Mouse (Mus musculus): ENCODE data around the gene Smim15. TPM values are rescaled to one million over a fixed set of nuclear protein-coding genes. Genes with fewer than 3 reads are reported as not detected.
A peak's percentile ranks its signal among the peaks of the same experiment; 100 is the strongest.

The Smim15 gene
- 16.6 and 33.5 TPM in 2 replicates for polyA plus RNA-seq (2011; ENCODE audit: insufficient read depth, insufficient read length, low replicate concordance, missing spikeins)

GRCm38 (mm10) chr13:108044222-108044941, at the start of gene Smim15:
TSS of gene Smim15 (plus strand) at chr13:108044446.
- Histone ChIP-seq H3K4me3 (replicated peaks; ENCODE audit: control insufficient read depth, low read depth, low read length) (peak within 1 kb of the TSS; percentile 92), H3K4me1 (ENCODE audit: control insufficient read depth, insufficient read depth, low read length) (no peaks in the 10 kb centered on the region; the same call in 1 of the 2 replicates), H3K27ac (ENCODE audit: control insufficient read depth, insufficient read depth, low read depth, low read length, poor library complexity) (peak within 1 kb of the TSS; percentile 73)
- WGBS = under 1% methylated on average over 71 of the region's 71 CpGs
- TF ChIP-seq CTCF (IDR thresholded peaks at IDR 0.05; ENCODE audit: control insufficient read depth, insufficient read depth, low read length) (no peak), POLR2A (IDR thresholded peaks at IDR 0.05; ENCODE audit: borderline replicate concordance, control insufficient read depth, low read depth, low read length) (peak; percentile 56; the same call in 1 of the 2 replicates)

DNA sequence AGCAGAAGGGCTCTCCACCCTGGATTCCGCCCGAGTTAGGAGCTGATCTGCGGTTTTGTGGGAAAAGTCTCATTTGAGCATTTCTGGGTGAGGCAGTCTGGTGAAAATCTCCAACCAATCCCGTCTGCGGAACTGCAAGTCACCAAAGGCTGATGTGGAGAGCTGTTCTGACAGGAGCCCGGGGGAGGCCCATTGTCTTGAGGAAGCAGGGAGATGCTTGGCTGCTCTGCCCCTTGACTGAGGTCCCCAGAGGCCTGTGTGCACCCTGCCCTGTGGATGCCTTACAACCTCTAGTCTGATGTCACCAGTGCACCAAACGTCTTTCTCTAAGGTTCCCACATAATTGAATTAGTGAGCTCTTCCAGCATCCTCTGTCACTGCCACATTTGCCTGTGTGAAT, 49.0 kb upstream of the Smim15 start:
- TF ChIP-seq CTCF (IDR thresholded peaks at IDR 0.05; ENCODE audit: control insufficient read depth, insufficient read depth, low read length) = no peak
- TF ChIP-seq POLR2A (IDR thresholded peaks at IDR 0.05; ENCODE audit: borderline replicate concordance, control insufficient read depth, low read depth, low read length) = no peak
- H3K4me3 ChIP-seq (replicated peaks; ENCODE audit: control insufficient read depth, low read depth, low read length) = no peak overlapping the region
- no peaks in the 10 kb centered on the region for H3K4me1 ChIP-seq (ENCODE audit: control insufficient read depth, insufficient read depth, low read length)
- WGBS = 78% methylated on average over 7 of the region's 7 CpGs
- no peak overlapping the region for H3K27ac ChIP-seq (ENCODE audit: control insufficient read depth, insufficient read depth, low read depth, low read length, poor library complexity)

- TF ChIP-seq POLR2A (IDR thresholded peaks at IDR 0.05; ENCODE audit: borderline replicate concordance, control insufficient read depth, low read depth, low read length) (no peak), CTCF (IDR thresholded peaks at IDR 0.05; ENCODE audit: control insufficient read depth, insufficient read depth, low read length) (no peak)
- no peak overlapping the region for H3K27ac ChIP-seq (ENCODE audit: control insufficient read depth, insufficient read depth, low read depth, low read length, poor library complexity)
- 86% methylated on average over 3 of the region's 3 CpGs for WGBS
- H3K4me3 ChIP-seq (replicated peaks; ENCODE audit: control insufficient read depth, low read depth, low read length) = no peak overlapping the region
- no peaks in the 10 kb centered on the region for H3K4me1 ChIP-seq (ENCODE audit: control insufficient read depth, insufficient read depth, low read length)
These were observed 47.9 kb upstream of the Smim15 start for GRCm38 (mm10) chr13:107996301-107996700.

DNA sequence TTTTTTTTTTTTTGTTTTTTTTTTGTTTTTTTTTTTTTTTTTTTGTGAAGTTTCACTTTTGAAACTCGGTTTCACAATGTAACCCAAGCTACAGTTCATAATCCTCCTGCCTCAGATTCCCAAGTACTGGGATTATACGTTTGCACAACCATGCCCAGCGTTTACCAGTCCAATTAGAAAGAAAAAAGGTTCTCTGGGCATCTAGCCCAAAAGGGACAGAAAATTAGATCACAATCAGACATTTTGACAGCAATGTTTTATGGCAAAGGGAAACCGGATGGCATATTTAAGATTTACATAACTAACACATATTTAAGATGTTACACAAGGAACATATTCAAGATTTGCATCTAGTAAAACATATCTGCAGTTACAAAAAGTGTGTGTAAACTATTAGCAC, 36.4 kb upstream of the Smim15 start:
- no peaks in the 10 kb centered on the region for H3K4me1 ChIP-seq (ENCODE audit: control insufficient read depth, insufficient read depth, low read length)
- H3K27ac ChIP-seq (ENCODE audit: control insufficient read depth, insufficient read depth, low read depth, low read length, poor library complexity) = no peak overlapping the region
- H3K4me3 ChIP-seq (replicated peaks; ENCODE audit: control insufficient read depth, low read depth, low read length) = no peak overlapping the region
- TF ChIP-seq CTCF (IDR thresholded peaks at IDR 0.05; ENCODE audit: control insufficient read depth, insufficient read depth, low read length) = no peak
- TF ChIP-seq POLR2A (IDR thresholded peaks at IDR 0.05; ENCODE audit: borderline replicate concordance, control insufficient read depth, low read depth, low read length) = no peak
- WGBS = 46% methylated on average over 4 of the region's 4 CpGs

DNA sequence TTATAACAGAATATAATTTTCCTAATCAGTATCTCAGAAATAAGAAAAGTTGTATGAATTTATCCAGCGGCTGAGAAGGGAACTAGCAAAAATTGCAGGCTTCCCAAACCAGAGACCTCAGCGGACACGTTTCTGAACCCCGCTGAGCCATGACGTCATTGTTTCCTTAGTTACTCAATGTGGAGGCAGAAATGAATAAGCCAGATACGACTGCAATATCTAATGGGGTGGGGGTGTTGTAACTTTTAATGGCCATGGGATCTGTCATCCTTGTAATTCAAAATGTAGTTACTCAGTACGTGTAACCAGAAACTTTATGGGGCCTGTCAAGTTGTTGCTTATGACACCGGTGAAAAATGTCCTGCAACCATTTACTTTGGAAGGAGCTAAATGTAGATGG, 31.1 kb upstream of the Smim15 start:
- TF ChIP-seq POLR2A (IDR thresholded peaks at IDR 0.05; ENCODE audit: borderline replicate concordance, control insufficient read depth, low read depth, low read length) = no peak
- no peak for TF ChIP-seq CTCF (IDR thresholded peaks at IDR 0.05; ENCODE audit: control insufficient read depth, insufficient read depth, low read length)
- WGBS = 60% methylated on average over 8 of the region's 8 CpGs
- Histone ChIP-seq H3K27ac (ENCODE audit: control insufficient read depth, insufficient read depth, low read depth, low read length, poor library complexity) (no peak overlapping the region), H3K4me3 (replicated peaks; ENCODE audit: control insufficient read depth, low read depth, low read length) (no peak overlapping the region), H3K4me1 (ENCODE audit: control insufficient read depth, insufficient read depth, low read length) (no peaks in the 10 kb centered on the region; the same call in 1 of the 2 replicates)

DNA sequence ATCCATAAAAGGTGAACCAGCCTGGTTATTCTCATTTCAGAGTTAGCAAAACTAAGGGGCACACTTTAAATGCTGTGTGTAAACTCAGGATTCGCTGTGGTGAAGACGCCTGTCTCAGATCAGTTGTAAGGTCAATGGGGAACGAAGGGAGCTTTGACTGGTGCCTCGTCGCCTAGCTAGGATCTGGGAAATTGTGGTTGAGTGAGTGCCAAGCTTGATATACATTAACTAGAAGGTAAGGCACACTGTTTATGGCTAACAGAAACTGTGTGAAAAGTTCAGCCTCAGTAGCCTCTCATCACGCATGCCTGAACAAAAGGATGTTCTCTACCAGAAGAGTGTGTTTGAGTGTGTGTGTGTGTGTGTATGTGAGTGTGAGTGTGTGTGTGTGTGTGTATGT, 30.4 kb upstream of the Smim15 start:
- 83% methylated on average over 6 of the region's 6 CpGs for WGBS
- TF ChIP-seq CTCF (IDR thresholded peaks at IDR 0.05; ENCODE audit: control insufficient read depth, insufficient read depth, low read length) = no peak
- TF ChIP-seq POLR2A (IDR thresholded peaks at IDR 0.05; ENCODE audit: borderline replicate concordance, control insufficient read depth, low read depth, low read length) = no peak

GRCm38 (mm10) chr13:108015166-108015565, 29.1 kb upstream of the Smim15 start:
- 64% methylated on average over 6 of the region's 6 CpGs for WGBS
- H3K4me3 ChIP-seq (replicated peaks; ENCODE audit: control insufficient read depth, low read depth, low read length) = no peak overlapping the region
- no peaks in the 10 kb centered on the region; the same call in 1 of the 2 replicates for H3K4me1 ChIP-seq (ENCODE audit: control insufficient read depth, insufficient read depth, low read length)
- no peak overlapping the region for H3K27ac ChIP-seq (ENCODE audit: control insufficient read depth, insufficient read depth, low read depth, low read length, poor library complexity)
- TF ChIP-seq POLR2A (IDR thresholded peaks at IDR 0.05; ENCODE audit: borderline replicate concordance, control insufficient read depth, low read depth, low read length) (no peak), CTCF (IDR thresholded peaks at IDR 0.05; ENCODE audit: control insufficient read depth, insufficient read depth, low read length) (no peak)

More for the DNA sequence above, 30.4 kb upstream of the Smim15 start:
- Histone ChIP-seq H3K4me1 (ENCODE audit: control insufficient read depth, insufficient read depth, low read length) (no peaks in the 10 kb centered on the region; the same call in 1 of the 2 replicates), H3K4me3 (replicated peaks; ENCODE audit: control insufficient read depth, low read depth, low read length) (no peak overlapping the region), H3K27ac (ENCODE audit: control insufficient read depth, insufficient read depth, low read depth, low read length, poor library complexity) (no peak overlapping the region)

DNA sequence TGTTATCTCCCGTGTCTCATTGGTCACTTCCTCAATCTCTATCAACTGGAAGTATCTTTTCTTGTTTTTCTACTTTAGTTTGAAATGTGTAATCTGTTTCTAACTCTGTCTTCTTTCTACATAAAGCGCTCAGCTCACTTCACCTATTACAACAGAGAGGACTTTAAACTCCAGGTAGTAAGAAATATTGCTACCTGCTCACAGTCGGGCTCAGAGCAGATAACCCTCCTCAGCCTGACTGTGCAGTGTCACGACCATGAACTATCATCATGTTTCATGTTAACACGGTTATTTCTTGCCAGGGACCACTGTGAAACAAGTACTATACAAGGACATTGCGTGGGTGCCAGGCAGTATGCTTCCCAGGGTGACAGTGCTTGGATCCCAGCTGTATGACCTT, 26.9 kb upstream of the Smim15 start:
- no peak for TF ChIP-seq POLR2A (IDR thresholded peaks at IDR 0.05; ENCODE audit: borderline replicate concordance, control insufficient read depth, low read depth, low read length)
- no peak for TF ChIP-seq CTCF (IDR thresholded peaks at IDR 0.05; ENCODE audit: control insufficient read depth, insufficient read depth, low read length)

More for the DNA sequence above, 26.9 kb upstream of the Smim15 start:
- Histone ChIP-seq H3K27ac (ENCODE audit: control insufficient read depth, insufficient read depth, low read depth, low read length, poor library complexity) (no peak overlapping the region), H3K4me3 (replicated peaks; ENCODE audit: control insufficient read depth, low read depth, low read length) (no peak overlapping the region), H3K4me1 (ENCODE audit: control insufficient read depth, insufficient read depth, low read length) (no peaks in the 10 kb centered on the region; the same call in 1 of the 2 replicates)
- WGBS = 74% methylated on average over 6 of the region's 6 CpGs

All from bone marrow, adult 2 months (tissue).